Mouse (Mus musculus) heart, adult 8-10 months (tissue): ENCODE results near the gene Pla2g4a. TPM values are rescaled to one million over a fixed set of nuclear protein-coding genes. Genes with fewer than 3 reads are reported as not detected.

Experiments used
- DNase-seq: peaks from one replicate; pipeline ENCODE4 v3.0.0; 2022; ENCODE audit warnings: low spot score
- total RNA-seq, 4 experiments: library from RNA; stranded (reverse); gene quantifications; 2 replicates each; pipeline ENCODE4 v1.2.4; 2022

Gene Pla2g4a
- total RNA-seq, 4 experiments from 2014 or later, result 2.5 to 4.5 (median 2.9) TPM

- DNase-seq, result peak; percentile 24
Observed at GRCm38 (mm10) chr1:149855581-149855980, 105.5 kb downstream of the Pla2g4a start.

DNA sequence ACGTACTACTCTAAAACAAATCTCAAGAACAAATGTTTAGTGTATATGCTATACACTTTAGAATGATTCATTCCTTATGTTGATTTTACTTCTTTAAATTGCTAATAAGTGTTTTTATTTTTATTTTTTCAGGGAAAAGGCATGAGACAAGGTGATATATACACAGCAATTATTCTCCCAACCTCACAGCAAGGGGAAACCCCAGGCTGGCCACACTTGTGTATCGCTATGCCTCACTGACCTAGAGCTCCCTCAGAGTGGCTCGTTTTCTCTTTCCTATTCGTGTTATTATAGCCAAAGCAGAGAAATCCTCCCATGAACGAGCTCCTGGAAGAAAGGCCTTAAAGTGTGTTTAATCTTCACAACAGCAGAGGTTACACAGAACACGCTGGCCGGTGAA, 106.2 kb downstream of the Pla2g4a start:
- DNase-seq, result no peak

DNA sequence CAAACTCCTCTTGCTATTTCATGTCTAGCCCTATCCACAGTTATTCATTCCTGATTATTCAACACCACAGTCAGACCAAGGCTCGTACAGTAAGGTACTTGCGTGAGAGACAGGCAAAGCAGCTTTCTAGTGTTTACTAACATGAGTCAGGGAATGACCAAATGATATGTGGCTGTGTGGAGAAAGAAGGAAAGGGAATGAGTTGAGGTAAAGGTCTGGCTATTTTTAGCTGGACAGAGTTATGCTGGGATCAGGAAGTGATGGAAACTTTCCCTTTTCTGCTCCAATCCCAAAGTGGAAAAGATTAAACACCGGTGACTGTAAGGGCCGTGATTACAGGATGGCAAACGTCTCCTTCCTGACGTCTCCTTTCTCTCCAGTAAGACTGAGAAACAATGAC, 114.4 kb downstream of the Pla2g4a start:
- DNase-seq, result no peak

DNA sequence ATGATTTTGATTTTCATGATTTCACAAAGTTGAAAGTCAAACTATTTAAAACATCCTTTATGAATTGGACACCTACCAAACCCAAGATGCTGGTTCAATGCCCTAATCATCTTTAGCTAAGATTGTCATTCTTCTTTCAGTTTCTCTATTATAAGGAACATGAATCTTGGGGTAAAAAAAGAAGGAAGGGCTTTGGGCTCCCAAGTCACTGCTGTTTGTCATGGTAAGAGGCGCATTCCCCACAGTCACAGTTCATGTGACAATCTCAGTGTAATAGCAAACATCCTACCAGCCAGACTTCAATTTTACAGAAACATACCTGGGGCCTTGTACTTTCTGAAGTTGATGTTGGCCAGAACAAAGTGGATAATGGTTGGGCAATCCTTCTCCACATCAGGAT, 119.2 kb downstream of the Pla2g4a start:
- DNase-seq, result no peak

DNA sequence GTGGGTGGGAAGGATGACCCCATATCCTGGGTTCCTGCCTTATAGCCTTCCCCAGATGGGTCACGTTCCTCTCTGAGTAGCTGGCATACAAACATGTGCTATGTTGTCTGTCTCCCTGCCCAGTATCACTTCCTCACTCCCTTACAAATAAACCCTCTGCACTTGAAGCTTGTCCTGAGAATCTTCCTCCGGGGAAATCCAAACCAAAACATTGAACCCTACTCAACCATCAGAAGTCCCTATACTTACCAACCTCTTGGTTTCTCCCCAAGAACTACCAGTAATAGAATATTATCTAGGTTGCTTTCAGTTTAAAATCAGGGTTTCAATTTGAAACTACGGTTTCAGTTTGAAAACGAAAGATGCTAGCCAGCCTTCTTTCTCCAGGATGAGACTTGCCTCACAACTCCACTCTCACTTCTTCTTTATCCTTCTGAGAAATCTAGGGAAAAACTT, 120.1 kb downstream of the Pla2g4a start:
- no peak for DNase-seq

DNA sequence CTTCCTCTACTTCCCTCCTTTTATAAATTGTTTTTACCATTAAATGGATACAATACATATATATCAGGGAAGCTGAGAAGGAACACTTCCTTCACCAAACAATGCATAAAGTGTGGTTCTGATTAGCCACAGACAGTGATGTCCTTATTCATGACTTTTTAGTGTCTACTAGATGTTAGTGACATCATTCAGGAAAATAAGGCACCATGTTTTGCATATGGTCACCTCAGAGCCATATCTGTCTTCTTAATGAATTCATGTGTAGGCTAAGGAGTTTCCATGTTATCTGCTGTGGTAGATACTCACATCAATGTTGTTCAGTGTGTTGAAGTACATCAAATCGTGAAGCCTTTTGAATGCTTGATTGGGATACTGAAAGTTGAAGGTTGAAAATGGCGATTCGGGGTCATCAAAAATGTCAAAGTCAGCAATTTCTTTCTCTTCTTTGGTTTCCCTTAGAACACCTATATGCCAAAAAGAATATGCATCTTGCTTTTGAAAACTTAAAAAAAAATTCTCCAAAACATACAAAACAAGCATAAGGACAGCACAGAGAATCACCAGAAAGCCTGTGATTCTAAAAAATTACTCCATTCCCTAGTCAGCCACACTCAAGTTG, 120.7 kb downstream of the Pla2g4a start:
- DNase-seq, result no peak

DNA sequence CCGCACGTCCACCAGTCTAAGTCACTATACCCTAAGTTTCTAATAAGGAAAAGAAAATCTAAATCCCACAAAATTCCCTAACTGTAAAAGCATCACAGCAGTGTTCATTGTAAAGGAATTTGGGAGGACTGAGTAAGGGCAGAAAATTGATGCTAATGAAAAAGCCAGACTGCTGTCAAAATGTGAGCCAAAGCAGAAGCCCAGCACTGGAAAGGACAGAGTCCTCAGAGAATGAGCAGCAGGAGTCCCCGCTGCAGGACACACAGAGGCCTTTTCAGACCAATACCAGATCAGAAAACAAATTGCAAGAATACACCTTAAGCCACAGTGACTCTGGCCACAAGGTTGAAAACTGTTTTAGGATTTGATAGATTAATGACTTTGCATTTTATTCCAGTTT, 124.6 kb downstream of the Pla2g4a start:
- DNase-seq, result no peak

DNA sequence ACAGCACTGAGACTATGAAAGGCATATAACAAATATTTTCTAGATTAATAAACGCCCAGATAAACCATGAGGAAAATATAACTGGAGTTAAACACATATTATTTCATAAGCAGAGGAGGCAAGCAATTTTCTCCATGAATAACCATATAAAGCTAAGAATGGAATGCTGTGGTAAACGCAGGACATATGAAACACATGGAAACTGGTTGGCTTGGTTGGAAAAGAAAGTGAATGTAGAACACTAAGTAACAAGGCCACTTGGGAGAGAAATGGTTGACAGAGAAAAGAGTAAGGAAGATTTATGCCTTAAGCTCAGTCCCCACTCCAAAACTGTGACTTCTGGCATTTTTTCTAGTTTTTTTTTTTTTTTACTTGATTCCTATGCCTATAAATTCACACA, 127.2 kb downstream of the Pla2g4a start:
- DNase-seq, result no peak

GRCm38 (mm10) chr1:149832952-149833351, 128.1 kb downstream of the Pla2g4a start:
- peak; percentile 39 for DNase-seq

DNA sequence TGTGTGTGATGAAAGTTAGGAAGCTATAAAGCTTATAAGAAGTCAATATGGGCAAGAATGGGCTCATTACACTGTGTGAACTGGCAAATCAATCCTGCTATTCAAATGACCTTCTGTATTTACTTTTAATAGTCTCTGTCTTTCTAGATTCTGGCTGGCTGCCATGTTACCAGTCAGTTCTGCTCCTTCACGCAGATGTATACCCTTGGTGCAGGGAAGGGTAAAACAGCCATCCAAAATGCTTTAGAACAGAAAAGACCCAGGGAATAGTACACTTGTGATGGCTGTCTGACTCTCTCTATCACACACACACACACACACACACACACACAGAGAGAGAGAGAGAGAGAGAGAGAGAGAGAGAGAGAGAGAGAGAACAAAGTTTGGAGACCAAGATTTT, 128.6 kb downstream of the Pla2g4a start:
- DNase-seq, result no peak

GRCm38 (mm10) chr1:149831100-149831499, 130.0 kb downstream of the Pla2g4a start:
- DNase-seq, result no peak

DNA sequence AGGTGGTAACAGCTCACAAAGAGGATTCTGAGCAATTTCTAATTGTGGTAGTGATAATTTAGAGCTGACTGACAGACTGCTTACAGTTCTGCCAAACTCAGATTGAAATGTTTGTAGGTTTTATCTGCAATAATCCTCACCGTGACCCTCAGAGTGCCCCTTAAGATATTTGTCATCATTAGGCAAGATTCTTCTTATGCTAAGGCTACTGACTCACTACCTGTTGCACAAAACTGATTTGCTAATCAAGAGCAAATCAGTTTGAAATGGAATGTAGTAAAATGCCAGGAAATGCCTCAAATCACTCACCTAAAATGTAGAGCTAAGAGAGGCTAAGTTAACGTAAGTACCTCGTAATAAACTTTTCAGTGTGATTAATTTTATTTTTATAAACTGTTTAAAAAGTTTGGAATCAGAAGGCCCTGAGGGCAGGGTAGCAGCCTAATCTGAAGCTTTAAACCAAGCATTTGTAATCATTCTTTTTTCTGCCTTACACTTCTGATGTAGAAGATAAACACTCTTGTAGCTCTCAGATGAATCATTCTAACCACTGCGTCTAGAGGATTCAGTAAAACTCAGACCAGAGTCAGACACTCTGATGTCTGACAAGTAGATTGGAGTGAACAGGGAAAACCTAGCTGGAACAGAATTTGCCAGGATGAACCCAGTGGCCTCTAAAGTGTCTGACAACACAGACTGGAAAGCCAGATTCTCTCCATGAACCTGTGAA, 147.3 kb downstream of the Pla2g4a start:
- no peak for DNase-seq

DNA sequence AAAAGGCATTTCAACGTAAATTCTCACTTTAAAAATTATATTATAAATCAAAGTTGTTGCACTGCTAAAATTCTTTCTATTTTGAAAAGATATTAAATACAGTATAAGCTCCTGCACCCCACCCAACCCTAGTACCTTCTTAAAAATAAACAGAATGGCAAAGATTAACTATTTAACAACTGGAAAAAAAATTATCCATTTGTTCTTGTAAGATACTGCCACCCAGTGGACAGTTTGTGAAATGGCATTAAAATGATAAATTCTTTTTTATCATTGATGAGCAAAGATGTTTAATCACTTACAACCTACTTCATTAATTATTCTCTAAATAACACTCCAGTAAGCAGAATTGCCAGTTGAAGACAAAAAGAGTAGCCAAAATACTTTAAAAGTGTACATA, 151.6 kb downstream of the Pla2g4a start:
- DNase-seq, result no peak

Other genes starting within 250 kb of the Pla2g4a start
- gene Ptgs2, start 138.7 kb upstream of the Pla2g4a start, total RNA-seq, result 1 to 10 TPM in 3 of 4 experiments, under 1 TPM in 1; 0.97 to 1.3 (median 1.2) TPM